Mouse (Mus musculus): ENCODE data around the gene Card10. TPM values are rescaled to one million over a fixed set of nuclear protein-coding genes. Genes with fewer than 3 reads are reported as not detected.

The Card10 gene
- polyA plus RNA-seq, 1 experiment, result 0.73 TPM

DNA sequence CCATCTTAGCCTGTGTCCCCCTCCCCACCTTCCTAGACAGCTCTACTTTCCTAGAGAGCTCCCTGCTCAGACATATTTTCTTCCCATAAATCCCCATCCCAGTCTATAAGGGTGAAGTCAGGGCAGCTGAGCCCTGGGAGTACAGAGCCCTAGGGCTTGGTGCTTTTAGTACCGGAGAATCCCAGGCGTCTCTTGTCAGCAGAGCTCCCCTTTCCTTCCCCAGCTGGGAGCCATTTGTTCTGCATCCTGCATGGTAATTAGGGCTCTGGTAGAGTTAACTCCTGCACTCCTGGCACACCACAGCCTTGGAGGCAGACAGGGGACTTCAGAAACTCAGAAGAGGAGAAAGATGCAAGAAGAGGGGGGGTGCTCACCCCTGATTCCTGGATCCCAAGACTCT, 36.9 kb upstream of the Card10 start:
- TF ChIP-seq MYOD1 (IDR thresholded peaks at IDR 0.05; ENCODE audit: control insufficient read depth, insufficient read length, low read depth) (no peak), FOSL1 (IDR thresholded peaks at IDR 0.05; ENCODE audit: insufficient read depth, low read length, poor library complexity, severe bottlenecking) (no peak), USF1 (IDR thresholded peaks at IDR 0.05; ENCODE audit: low read depth) (no peak), MAX (IDR thresholded peaks at IDR 0.05) (no peak), CTCF (IDR thresholded peaks at IDR 0.05; ENCODE audit: control insufficient read depth, insufficient read depth, insufficient read length) (no peak), MYOG (IDR thresholded peaks at IDR 0.05; ENCODE audit: control insufficient read depth, extremely low read depth, insufficient read length) (no peak), CEBPB (IDR thresholded peaks at IDR 0.05; ENCODE audit: low read depth) (no peak)
- H3K79me3 ChIP-seq (ENCODE audit: low read depth), result peaks cover 18% of the 10 kb centered on the region
- no peak overlapping the region for H3ac ChIP-seq (ENCODE audit: control insufficient read depth, insufficient read length, low read depth)
- H3K79me2 ChIP-seq (ENCODE audit: control insufficient read depth, insufficient read depth), result peaks cover 23% of the 10 kb centered on the region
- H3K4me3 ChIP-seq (ENCODE audit: insufficient read depth, poor library complexity, severe bottlenecking), result no peak overlapping the region
- no peaks in the 10 kb centered on the region for H3K36me3 ChIP-seq (ENCODE audit: control insufficient read depth, insufficient read depth)
- H3K27me3 ChIP-seq (ENCODE audit: control insufficient read depth, insufficient read depth, insufficient read length), result no peaks in the 10 kb centered on the region

DNA sequence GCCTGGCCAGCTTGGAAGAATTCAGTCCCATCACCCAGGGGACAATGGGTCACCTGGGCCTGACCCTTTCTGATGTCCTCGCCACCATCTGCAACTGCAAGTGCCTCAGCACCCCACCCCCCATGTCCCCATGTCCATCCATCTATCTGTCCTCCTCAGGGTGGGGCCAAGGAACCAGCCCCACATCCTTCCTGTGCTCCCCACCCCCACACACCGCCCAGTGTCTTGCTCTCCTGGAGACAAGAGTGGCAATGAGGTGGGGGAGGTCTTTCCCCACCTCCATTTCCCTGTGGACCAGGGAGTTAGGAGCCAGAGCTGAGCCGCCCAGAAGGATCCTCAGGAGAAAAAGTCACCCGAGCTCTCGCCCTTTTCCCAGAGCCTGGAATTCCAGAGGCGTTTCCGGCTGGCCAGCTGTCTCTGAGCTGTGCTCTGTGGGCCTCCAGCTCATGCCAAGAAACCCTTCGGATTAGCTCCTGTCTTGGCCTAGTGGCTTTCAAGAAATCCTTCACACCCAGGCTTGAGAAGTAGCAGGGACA, 33.3 kb upstream of the Card10 start:
- Histone ChIP-seq H3K79me2 (ENCODE audit: control insufficient read depth, insufficient read depth) (no peaks in the 10 kb centered on the region), H3K4me3 (ENCODE audit: insufficient read depth, poor library complexity, severe bottlenecking) (no peak overlapping the region), H3K79me3 (ENCODE audit: low read depth) (no peaks in the 10 kb centered on the region), H3ac (ENCODE audit: control insufficient read depth, insufficient read length, low read depth) (no peak overlapping the region), H3K36me3 (ENCODE audit: control insufficient read depth, insufficient read depth) (no peaks in the 10 kb centered on the region), H3K27me3 (ENCODE audit: control insufficient read depth, insufficient read depth, insufficient read length) (no peaks in the 10 kb centered on the region)
- TF ChIP-seq MYOG (IDR thresholded peaks at IDR 0.05; ENCODE audit: control insufficient read depth, extremely low read depth, insufficient read length), result no peak
- no peak for TF ChIP-seq USF1 (IDR thresholded peaks at IDR 0.05; ENCODE audit: low read depth)
- peak; percentile 74 for TF ChIP-seq MYOD1 (IDR thresholded peaks at IDR 0.05; ENCODE audit: control insufficient read depth, insufficient read length, low read depth)
- no peak for TF ChIP-seq CTCF (IDR thresholded peaks at IDR 0.05; ENCODE audit: control insufficient read depth, insufficient read depth, insufficient read length)
- peak; percentile 62 for TF ChIP-seq MAX (IDR thresholded peaks at IDR 0.05)
- no peak for TF ChIP-seq FOSL1 (IDR thresholded peaks at IDR 0.05; ENCODE audit: insufficient read depth, low read length, poor library complexity, severe bottlenecking)
- no peak for TF ChIP-seq CEBPB (IDR thresholded peaks at IDR 0.05; ENCODE audit: low read depth)

DNA sequence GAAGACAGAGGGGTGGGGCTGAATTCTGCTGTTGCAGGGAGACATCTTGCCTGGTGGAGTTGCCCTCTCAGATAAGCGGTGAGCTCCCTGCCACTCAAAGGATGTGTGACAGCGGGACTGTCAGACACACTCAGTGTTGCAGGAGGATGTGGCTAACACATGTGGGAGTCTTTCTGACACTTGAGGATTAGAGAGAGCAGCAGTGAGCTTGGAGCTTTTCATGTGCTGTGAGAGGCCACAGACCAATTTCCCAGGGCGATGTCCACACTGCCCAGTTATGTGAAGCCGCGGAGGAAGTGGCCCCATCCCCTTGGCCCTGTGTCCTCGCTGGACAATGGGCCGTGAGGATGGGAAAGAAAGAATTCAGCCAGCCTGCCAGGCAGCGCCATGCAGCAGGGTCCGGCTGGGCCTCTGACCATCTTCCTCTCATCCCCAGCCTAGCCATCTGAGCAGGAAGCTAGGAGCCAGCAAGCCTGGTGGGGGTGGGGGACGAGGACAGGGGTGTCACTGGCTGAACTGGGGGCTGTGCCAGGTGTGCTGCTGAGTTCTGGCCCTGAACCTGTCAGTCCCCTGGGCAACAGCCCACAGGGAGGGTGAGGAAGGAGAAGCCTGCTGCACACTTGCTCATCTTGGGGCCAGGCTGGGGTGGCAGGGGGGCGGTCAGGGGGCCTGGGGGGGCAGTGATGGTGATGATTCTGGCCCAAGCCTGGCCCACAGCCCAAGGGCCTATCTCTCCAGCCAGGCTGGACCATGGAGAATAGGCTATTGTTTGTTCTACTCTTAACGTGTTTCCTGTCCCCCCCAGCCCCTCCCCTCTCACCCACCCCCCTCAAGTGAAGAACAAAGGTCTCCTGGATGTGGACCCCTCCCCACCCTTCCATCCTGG, 32.6 kb upstream of the Card10 start:
- H3K36me3 ChIP-seq (ENCODE audit: control insufficient read depth, insufficient read depth), result no peaks in the 10 kb centered on the region
- TF ChIP-seq CEBPB (IDR thresholded peaks at IDR 0.05; ENCODE audit: low read depth), result no peak
- TF ChIP-seq CTCF (IDR thresholded peaks at IDR 0.05; ENCODE audit: control insufficient read depth, insufficient read depth, insufficient read length), result no peak
- no peak for TF ChIP-seq MYOG (IDR thresholded peaks at IDR 0.05; ENCODE audit: control insufficient read depth, extremely low read depth, insufficient read length)
- TF ChIP-seq FOSL1 (IDR thresholded peaks at IDR 0.05; ENCODE audit: insufficient read depth, low read length, poor library complexity, severe bottlenecking), result no peak
- peak; percentile 87 for TF ChIP-seq MAX (IDR thresholded peaks at IDR 0.05)
- TF ChIP-seq MYOD1 (IDR thresholded peaks at IDR 0.05; ENCODE audit: control insufficient read depth, insufficient read length, low read depth), result peak; percentile 13
- no peak for TF ChIP-seq USF1 (IDR thresholded peaks at IDR 0.05; ENCODE audit: low read depth)
- H3K79me2 ChIP-seq (ENCODE audit: control insufficient read depth, insufficient read depth), result no peaks in the 10 kb centered on the region
- no peak overlapping the region for H3K4me3 ChIP-seq (ENCODE audit: insufficient read depth, poor library complexity, severe bottlenecking)
- peak overlapping the region; percentile 61 for H3ac ChIP-seq (ENCODE audit: control insufficient read depth, insufficient read length, low read depth)
- no peaks in the 10 kb centered on the region for H3K27me3 ChIP-seq (ENCODE audit: control insufficient read depth, insufficient read depth, insufficient read length)
- H3K79me3 ChIP-seq (ENCODE audit: low read depth), result no peaks in the 10 kb centered on the region

DNA sequence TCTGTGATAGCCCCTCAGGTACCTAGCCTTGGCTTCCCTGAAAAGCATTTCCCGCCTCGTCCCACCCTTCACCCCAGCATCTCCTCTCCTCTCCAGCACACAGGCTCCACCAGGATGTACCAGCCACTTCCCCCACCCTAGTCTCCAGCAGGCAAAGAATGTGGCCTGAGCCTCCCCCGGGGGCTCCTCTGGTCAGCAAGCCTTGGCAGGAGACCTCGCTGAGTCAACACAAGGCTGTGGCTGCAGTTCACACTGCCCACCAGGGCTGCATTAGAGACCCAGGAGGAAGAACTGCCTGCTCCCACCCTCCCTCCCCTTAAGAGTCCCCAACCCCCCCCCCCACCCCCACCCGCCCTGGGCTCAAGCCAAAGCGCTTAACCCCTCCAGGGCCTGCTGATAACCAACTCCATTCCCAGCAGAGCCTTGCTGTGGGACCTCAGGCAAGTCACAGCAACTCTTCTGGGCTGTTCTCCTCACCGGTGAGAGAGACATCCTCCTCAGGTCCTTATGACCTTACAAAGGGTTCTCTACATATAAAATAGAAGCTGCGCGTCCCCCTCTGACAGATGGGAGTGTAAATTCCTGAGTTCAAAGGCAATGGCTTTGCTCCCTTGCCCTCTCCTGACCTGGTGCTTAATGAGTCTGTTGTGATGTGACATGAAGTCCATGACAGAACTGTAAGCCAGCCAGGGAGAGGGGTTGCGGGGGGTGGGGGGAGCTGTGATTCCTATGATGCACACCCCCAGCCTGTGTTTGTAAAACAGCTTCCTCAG, 31.6 kb upstream of the Card10 start:
- TF ChIP-seq MYOD1 (IDR thresholded peaks at IDR 0.05; ENCODE audit: control insufficient read depth, insufficient read length, low read depth) (no peak), MYOG (IDR thresholded peaks at IDR 0.05; ENCODE audit: control insufficient read depth, extremely low read depth, insufficient read length) (no peak), CEBPB (IDR thresholded peaks at IDR 0.05; ENCODE audit: low read depth) (no peak), FOSL1 (IDR thresholded peaks at IDR 0.05; ENCODE audit: insufficient read depth, low read length, poor library complexity, severe bottlenecking) (peak; percentile 40), MAX (IDR thresholded peaks at IDR 0.05) (peak; percentile 39)
- Histone ChIP-seq H3ac (ENCODE audit: control insufficient read depth, insufficient read length, low read depth) (no peak overlapping the region), H3K27me3 (ENCODE audit: control insufficient read depth, insufficient read depth, insufficient read length) (no peaks in the 10 kb centered on the region), H3K79me3 (ENCODE audit: low read depth) (no peaks in the 10 kb centered on the region), H3K36me3 (ENCODE audit: control insufficient read depth, insufficient read depth) (no peaks in the 10 kb centered on the region), H3K4me3 (ENCODE audit: insufficient read depth, poor library complexity, severe bottlenecking) (no peak overlapping the region), H3K79me2 (ENCODE audit: control insufficient read depth, insufficient read depth) (no peaks in the 10 kb centered on the region)

DNA sequence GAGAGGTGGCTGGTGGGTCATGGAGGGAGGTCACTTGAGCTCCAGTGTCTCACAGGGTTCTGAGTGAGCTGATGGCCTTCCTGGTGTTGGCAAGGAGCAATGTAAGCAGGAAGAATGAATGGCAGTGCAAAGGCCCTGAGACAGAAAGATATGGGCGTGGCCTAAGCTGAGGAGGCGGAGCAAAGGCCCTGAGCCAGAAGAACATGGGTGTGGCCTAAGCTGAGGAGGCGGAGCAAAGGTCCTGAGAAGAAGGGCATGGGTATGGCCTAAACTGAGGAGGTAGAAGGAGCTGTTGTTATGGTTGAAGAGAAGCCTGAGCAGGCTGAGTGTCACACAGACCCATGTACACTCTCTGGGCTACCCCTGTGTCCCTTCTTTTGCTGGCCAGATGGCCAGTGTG, 30.7 kb upstream of the Card10 start:
- Histone ChIP-seq H3K4me3 (ENCODE audit: insufficient read depth, poor library complexity, severe bottlenecking) (no peak overlapping the region), H3K27me3 (ENCODE audit: control insufficient read depth, insufficient read depth, insufficient read length) (no peaks in the 10 kb centered on the region), H3K79me2 (ENCODE audit: control insufficient read depth, insufficient read depth) (no peaks in the 10 kb centered on the region), H3ac (ENCODE audit: control insufficient read depth, insufficient read length, low read depth) (no peak overlapping the region), H3K79me3 (ENCODE audit: low read depth) (no peaks in the 10 kb centered on the region), H3K36me3 (ENCODE audit: control insufficient read depth, insufficient read depth) (no peaks in the 10 kb centered on the region)
- TF ChIP-seq CTCF (IDR thresholded peaks at IDR 0.05; ENCODE audit: control insufficient read depth, insufficient read depth, insufficient read length) (no peak), FOSL1 (IDR thresholded peaks at IDR 0.05; ENCODE audit: insufficient read depth, low read length, poor library complexity, severe bottlenecking) (no peak), CEBPB (IDR thresholded peaks at IDR 0.05; ENCODE audit: low read depth) (no peak), MAX (IDR thresholded peaks at IDR 0.05) (no peak), MYOD1 (IDR thresholded peaks at IDR 0.05; ENCODE audit: control insufficient read depth, insufficient read length, low read depth) (no peak), USF1 (IDR thresholded peaks at IDR 0.05; ENCODE audit: low read depth) (no peak), MYOG (IDR thresholded peaks at IDR 0.05; ENCODE audit: control insufficient read depth, extremely low read depth, insufficient read length) (no peak)

Data from C2C12 (cell line).